Mouse (Mus musculus): ENCODE results near the gene Rgl2. TPM values are rescaled to one million over a fixed set of nuclear protein-coding genes. Genes with fewer than 3 reads are reported as not detected.

Rgl2 gene
- total RNA-seq, 2 experiments from 2014 or later = 37.0 to 45.9 TPM

GRCm38 (mm10) chr17:33968927-33969326, 39.6 kb downstream of the Rgl2 start:
- DNase-seq = no peak

- no peak for DNase-seq
Observed at GRCm38 (mm10) chr17:33969394-33969793, 40.1 kb downstream of the Rgl2 start.

GRCm38 (mm10) chr17:33972691-33973090, 43.3 kb downstream of the Rgl2 start:
- DNase-seq = peak in 1 of 2 experiments; percentile 62

GRCm38 (mm10) chr17:33973572-33973971, 44.2 kb downstream of the Rgl2 start:
- no peak for DNase-seq

- no peak for DNase-seq
Observed at GRCm38 (mm10) chr17:33977861-33978557, 48.7 kb downstream of the Rgl2 start.

GRCm38 (mm10) chr17:33978631-33979031, 49.3 kb downstream of the Rgl2 start:
- DNase-seq = peak; percentile 86 to 88

- no peak for DNase-seq
Observed at GRCm38 (mm10) chr17:33979512-33980050, 50.2 kb downstream of the Rgl2 start.

GRCm38 (mm10) chr17:33980181-33981035, 51.1 kb downstream of the Rgl2 start:
- no peak for DNase-seq

- peak; percentile 84 to 86 for DNase-seq
Observed at GRCm38 (mm10) chr17:33981192-33981909, 52.0 kb downstream of the Rgl2 start.

- peak; percentile 67 to 69 for DNase-seq
Observed at GRCm38 (mm10) chr17:33982136-33982535, 52.8 kb downstream of the Rgl2 start.

Small RNAs within 50 kb of the gene (microRNA-seq; reads per million reads assigned to microRNA genes)
- gene Gm27740 = not detected

Other genes with a start within 250 kb of the Rgl2 start
- gene Hnrnpm, start 242.7 kb upstream of the Rgl2 start, total RNA-seq (2021) = 100 to 1,000 TPM; 136 to 171 TPM
- gene March2, start 210.9 kb upstream of the Rgl2 start, total RNA-seq (2021) = 100 to 1,000 TPM in 1 of 2 experiments, 10 to 100 TPM in 1; 92.9 to 119 TPM
- gene Rab11b, start 169.0 kb upstream of the Rgl2 start, total RNA-seq (2021) = 100 to 1,000 TPM; 231 to 299 TPM
- gene Angptl4, start 147.7 kb upstream of the Rgl2 start, total RNA-seq (2021) = 100 to 1,000 TPM in 1 of 2 experiments, 10 to 100 TPM in 1; 62.7 to 110 TPM
- 10 to 100 TPM; 72.2 to 90.5 TPM for gene Kank3, start 119.0 kb upstream of the Rgl2 start, total RNA-seq (2021)
- gene Rps28, start 105.0 kb upstream of the Rgl2 start, total RNA-seq (2021) = 1,000 to 10,000 TPM; 1,486 to 1,511 TPM
- 100 to 1,000 TPM; 432 to 487 TPM for gene Ndufa7, start 105.0 kb upstream of the Rgl2 start, total RNA-seq (2021)
- gene Cd320, start 86.5 kb upstream of the Rgl2 start, total RNA-seq (2021) = 10 to 100 TPM; 30.8 to 47.3 TPM
- gene Gm7029, start 55.7 kb upstream of the Rgl2 start, total RNA-seq (2021) = not detected
- 1 to 10 TPM; 3.3 to 4.4 TPM for gene Kifc1, start 38.9 kb upstream of the Rgl2 start, total RNA-seq (2021)
- gene Platr17, start 24.4 kb upstream of the Rgl2 start, total RNA-seq (2021) = not detected
- gene Daxx, start 20.1 kb upstream of the Rgl2 start, total RNA-seq (2021) = 10 to 100 TPM; 29.2 to 30.2 TPM
- gene Tapbp, start 13.6 kb upstream of the Rgl2 start, total RNA-seq (2021) = 100 to 1,000 TPM; 178 to 181 TPM
- gene Zbtb22, start 13.6 kb upstream of the Rgl2 start, total RNA-seq (2021) = 10 to 100 TPM; 26.5 to 36.1 TPM
- gene Pfdn6, start 10.8 kb downstream of the Rgl2 start, total RNA-seq (2021) = 10 to 100 TPM; 89.2 to 90.6 TPM
- 10 to 100 TPM; 34.4 to 34.9 TPM for gene Wdr46, start 11.1 kb downstream of the Rgl2 start, total RNA-seq (2021)
- gene B3galt4, start 21.9 kb downstream of the Rgl2 start, total RNA-seq (2021) = 1 to 10 TPM; 4.0 to 6.6 TPM
- 10 to 100 TPM; 53.4 to 59.9 TPM for gene Vps52, start 26.3 kb downstream of the Rgl2 start, total RNA-seq (2021)
- gene Rps18, start 26.5 kb downstream of the Rgl2 start, total RNA-seq (2021) = 100 to 1,000 TPM; 791 to 792 TPM
- 100 to 1,000 TPM; 459 to 574 TPM for gene H2-K1, start 70.8 kb downstream of the Rgl2 start, total RNA-seq (2021)
- gene Ring1, start 95.1 kb downstream of the Rgl2 start, total RNA-seq (2021) = 10 to 100 TPM; 43.8 to 48.3 TPM
- 100 to 1,000 TPM; 243 to 247 TPM for gene H2-Ke6, start 98.5 kb downstream of the Rgl2 start, total RNA-seq (2021)
- 100 to 1,000 TPM; 165 to 198 TPM for gene Slc39a7, start 102.1 kb downstream of the Rgl2 start, total RNA-seq (2021)
- 10 to 100 TPM; 53.5 to 55.7 TPM for gene Rxrb, start 102.3 kb downstream of the Rgl2 start, total RNA-seq (2021)
- 1 to 10 TPM; 1.2 to 2.2 TPM for gene Col11a2, start 109.9 kb downstream of the Rgl2 start, total RNA-seq (2021)
- not detected for gene H2-Oa, start 162.8 kb downstream of the Rgl2 start, total RNA-seq (2021)
- 10 to 100 TPM; 11.4 to 12.7 TPM for gene H2-DMa, start 190.0 kb downstream of the Rgl2 start, total RNA-seq (2021)
- 100 to 1,000 TPM; 213 to 224 TPM for gene Brd2, start 193.1 kb downstream of the Rgl2 start, total RNA-seq (2021)
- 1 to 10 TPM in 1 of 2 experiments, under 1 TPM in 1; 0.72 to 2.2 TPM for gene H2-DMb2, start 213.8 kb downstream of the Rgl2 start, total RNA-seq (2021)
- 1 to 10 TPM; 3.5 to 6.0 TPM for gene H2-DMb1, start 223.5 kb downstream of the Rgl2 start, total RNA-seq (2021)

All from adrenal gland, postnatal 36 days (tissue).